Mouse (Mus musculus): Measurements from ENCODE around the gene Sbk2. TPM values are rescaled to one million over a fixed set of nuclear protein-coding genes. Genes with fewer than 3 reads are reported as not detected.

Gene Sbk2
- polyA plus RNA-seq, 1 experiment from 2014 or later, result 0.73 TPM

- WGBS, result 5% methylated on average over 19 of the region's 19 CpGs
- no peak for ATAC-seq (ENCODE audit: insufficient number of reproducible peaks, low FRiP score, low TSS enrichment, low read depth)
These were observed 64.3 kb downstream of the Sbk2 start for GRCm38 (mm10) chr7:4899649-4900522.

DNA sequence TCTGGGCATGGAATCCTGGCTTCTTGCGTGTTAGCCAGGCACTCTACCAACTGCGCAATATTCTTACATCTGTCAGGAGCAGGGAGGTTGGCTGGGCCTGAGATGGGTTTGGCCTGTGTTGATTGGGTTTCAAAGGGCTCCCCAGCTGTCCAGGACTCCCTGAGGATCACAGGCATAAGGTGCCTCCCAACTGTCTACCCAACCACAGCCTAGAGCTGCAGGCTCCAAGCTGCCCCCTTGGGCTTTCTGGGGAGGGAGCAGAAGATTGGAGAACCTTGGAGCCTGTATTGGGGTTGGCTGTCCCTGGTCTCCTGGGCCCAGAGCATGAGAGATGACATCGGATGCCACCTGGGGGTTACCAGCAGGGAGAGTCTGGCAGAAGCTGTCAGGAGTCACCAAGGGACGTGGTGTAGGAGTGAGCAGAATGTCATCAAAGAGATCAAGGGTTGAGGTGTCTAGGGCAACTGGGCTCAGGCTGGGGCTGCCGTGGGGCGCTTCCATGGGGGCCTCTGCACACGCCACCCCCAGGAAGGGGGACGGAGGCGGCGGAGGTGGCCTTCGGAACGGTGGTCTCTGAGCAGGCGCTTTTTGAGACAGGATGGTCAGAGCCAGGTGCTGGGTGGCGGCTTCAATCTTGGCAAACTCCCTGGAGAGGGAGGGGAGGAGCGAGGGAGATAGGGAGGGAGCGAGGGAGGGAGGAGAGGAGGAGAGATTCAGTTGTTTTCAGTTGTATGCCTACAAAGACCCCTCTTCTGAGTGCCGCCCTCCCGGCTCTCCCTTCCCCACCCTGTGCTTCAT is 65.2 kb downstream of the Sbk2 start:
- ATAC-seq (ENCODE audit: insufficient number of reproducible peaks, low FRiP score, low TSS enrichment, low read depth), result no peak
- H3K4me2 ChIP-seq, result peak overlapping the region; percentile 40
- 16% methylated on average over 18 of the region's 18 CpGs for WGBS
- peaks cover 21% of the 10 kb centered on the region; the same call in 1 of the 2 replicates for H3K27me3 ChIP-seq
- peaks cover 17% of the 10 kb centered on the region for H3K4me1 ChIP-seq
- no peak overlapping the region for H3K9ac ChIP-seq
- no peaks in the 10 kb centered on the region; the same call in 1 of the 2 replicates for H3K36me3 ChIP-seq
- H3K27ac ChIP-seq, result no peak overlapping the region
- no peaks in the 10 kb centered on the region for H3K9me3 ChIP-seq
- peak overlapping the region; percentile 26 for H3K4me3 ChIP-seq

More at GRCm38 (mm10) chr7:4899649-4900522, 64.3 kb downstream of the Sbk2 start:
- Histone ChIP-seq H3K4me2 (peak overlapping the region; percentile 40), H3K27me3 (peaks cover 21% of the 10 kb centered on the region; the same call in 1 of the 2 replicates), H3K9me3 (no peaks in the 10 kb centered on the region), H3K4me3 (peak overlapping the region; percentile 26), H3K36me3 (no peaks in the 10 kb centered on the region), H3K9ac (no peak overlapping the region), H3K4me1 (peaks cover 17% of the 10 kb centered on the region), H3K27ac (no peak overlapping the region)

- 55% methylated on average over 11 of the region's 11 CpGs for WGBS
- no peak for ATAC-seq (ENCODE audit: insufficient number of reproducible peaks, low FRiP score, low TSS enrichment, low read depth)
- Histone ChIP-seq H3K36me3 (no peaks in the 10 kb centered on the region; the same call in 1 of the 2 replicates), H3K4me3 (no peak overlapping the region), H3K9me3 (no peaks in the 10 kb centered on the region), H3K9ac (no peak overlapping the region), H3K4me1 (peaks cover 13% of the 10 kb centered on the region), H3K27ac (no peak overlapping the region), H3K4me2 (no peak overlapping the region), H3K27me3 (peaks cover 13% of the 10 kb centered on the region; the same call in 1 of the 2 replicates)
These were observed 69.0 kb downstream of the Sbk2 start for GRCm38 (mm10) chr7:4895186-4895585.

Other genes with a start within 250 kb of the Sbk2 start
- 0.22 and 0.29 TPM in 2 replicates for gene Tmem150b, start 239.2 kb downstream of the Sbk2 start, polyA plus RNA-seq (2015; fragmentation: Nextera tagmentation; extraction: Ambion mirVana)
- 46.2 and 50.0 TPM in 2 replicates for gene Kmt5c, start 224.3 kb downstream of the Sbk2 start, polyA plus RNA-seq (2015; fragmentation: Nextera tagmentation; extraction: Ambion mirVana)
- 44.4 and 51.0 TPM in 2 replicates for gene Cox6b2, start 211.3 kb downstream of the Sbk2 start, polyA plus RNA-seq (2015; fragmentation: Nextera tagmentation; extraction: Ambion mirVana)
- not detected in 2 replicates for gene Fam71e2, start 193.1 kb downstream of the Sbk2 start, polyA plus RNA-seq (2015; fragmentation: Nextera tagmentation; extraction: Ambion mirVana)
- 0.49 and 0.63 TPM in 2 replicates for gene Il11, start 181.5 kb downstream of the Sbk2 start, polyA plus RNA-seq (2015; fragmentation: Nextera tagmentation; extraction: Ambion mirVana)
- gene Tmem190, start 181.5 kb downstream of the Sbk2 start, polyA plus RNA-seq (2015; fragmentation: Nextera tagmentation; extraction: Ambion mirVana), result 0.38 and 0.68 TPM in 2 replicates
- gene Tmem238, start 174.8 kb downstream of the Sbk2 start, polyA plus RNA-seq (2015; fragmentation: Nextera tagmentation; extraction: Ambion mirVana), result 14.1 and 15.7 TPM in 2 replicates
- gene Rpl28, start 171.5 kb downstream of the Sbk2 start, polyA plus RNA-seq (2015; fragmentation: Nextera tagmentation; extraction: Ambion mirVana), result 298 and 362 TPM in 2 replicates
- 270 and 282 TPM in 2 replicates for gene Ube2s, start 151.8 kb downstream of the Sbk2 start, polyA plus RNA-seq (2015; fragmentation: Nextera tagmentation; extraction: Ambion mirVana)
- 0.32 and 0.46 TPM in 2 replicates for gene Shisa7, start 119.7 kb downstream of the Sbk2 start, polyA plus RNA-seq (2015; fragmentation: Nextera tagmentation; extraction: Ambion mirVana)
- 12.7 and 12.9 TPM in 2 replicates for gene Isoc2b, start 94.1 kb downstream of the Sbk2 start, polyA plus RNA-seq (2015; fragmentation: Nextera tagmentation; extraction: Ambion mirVana)
- 0.86 and 1.0 TPM in 2 replicates for gene Isoc2a, start 87.3 kb downstream of the Sbk2 start, polyA plus RNA-seq (2015; fragmentation: Nextera tagmentation; extraction: Ambion mirVana)
- 0.17 TPM in 1 of 2 replicates, not detected in the other for gene Gm36210, start 57.9 kb downstream of the Sbk2 start, polyA plus RNA-seq (2015; fragmentation: Nextera tagmentation; extraction: Ambion mirVana)
- gene Zfp628, start 49.2 kb downstream of the Sbk2 start, polyA plus RNA-seq (2015; fragmentation: Nextera tagmentation; extraction: Ambion mirVana), result 3.4 TPM in 2 replicates
- 2.5 and 3.7 TPM in 2 replicates for gene Nat14, start 42.4 kb downstream of the Sbk2 start, polyA plus RNA-seq (2015; fragmentation: Nextera tagmentation; extraction: Ambion mirVana)
- gene Ssc5d, start 38.6 kb downstream of the Sbk2 start, polyA plus RNA-seq (2015; fragmentation: Nextera tagmentation; extraction: Ambion mirVana), result 15.6 and 21.9 TPM in 2 replicates
- not detected in 2 replicates for gene Sbk3, start 6.8 kb upstream of the Sbk2 start, polyA plus RNA-seq (2015; fragmentation: Nextera tagmentation; extraction: Ambion mirVana)
- gene Zfp579, start 31.8 kb upstream of the Sbk2 start, polyA plus RNA-seq (2015; fragmentation: Nextera tagmentation; extraction: Ambion mirVana), result 25.4 and 29.1 TPM in 2 replicates
- 14.5 and 15.0 TPM in 2 replicates for gene Zfp524, start 50.0 kb upstream of the Sbk2 start, polyA plus RNA-seq (2015; fragmentation: Nextera tagmentation; extraction: Ambion mirVana)
- gene Fiz1, start 50.3 kb upstream of the Sbk2 start, polyA plus RNA-seq (2015; fragmentation: Nextera tagmentation; extraction: Ambion mirVana), result 37.7 and 38.6 TPM in 2 replicates
- 1.7 TPM in 1 of 2 replicates, not detected in the other for gene Gm44973, start 51.1 kb upstream of the Sbk2 start, polyA plus RNA-seq (2015; fragmentation: Nextera tagmentation; extraction: Ambion mirVana)
- 4.9 and 6.3 TPM in 2 replicates for gene Zfp865, start 56.0 kb upstream of the Sbk2 start, polyA plus RNA-seq (2015; fragmentation: Nextera tagmentation; extraction: Ambion mirVana)
- gene Ccdc106, start 56.1 kb upstream of the Sbk2 start, polyA plus RNA-seq (2015; fragmentation: Nextera tagmentation; extraction: Ambion mirVana), result 31.0 and 37.3 TPM in 2 replicates
- gene 4632433K11Rik, start 69.7 kb upstream of the Sbk2 start, polyA plus RNA-seq (2015; fragmentation: Nextera tagmentation; extraction: Ambion mirVana), result not detected in 2 replicates
- gene Zfp784, start 74.0 kb upstream of the Sbk2 start, polyA plus RNA-seq (2015; fragmentation: Nextera tagmentation; extraction: Ambion mirVana), result 5.9 and 7.1 TPM in 2 replicates
- gene Zfp580, start 87.1 kb upstream of the Sbk2 start, polyA plus RNA-seq (2015; fragmentation: Nextera tagmentation; extraction: Ambion mirVana), result 32.0 and 33.8 TPM in 2 replicates
- 103 and 117 TPM in 2 replicates for gene U2af2, start 97.7 kb upstream of the Sbk2 start, polyA plus RNA-seq (2015; fragmentation: Nextera tagmentation; extraction: Ambion mirVana)
- 59.8 and 63.0 TPM in 2 replicates for gene Epn1, start 115.8 kb upstream of the Sbk2 start, polyA plus RNA-seq (2015; fragmentation: Nextera tagmentation; extraction: Ambion mirVana)
- not detected in 2 replicates for gene Rfpl4, start 152.5 kb upstream of the Sbk2 start, polyA plus RNA-seq (2015; fragmentation: Nextera tagmentation; extraction: Ambion mirVana)
- gene Rasl2-9, start 161.5 kb upstream of the Sbk2 start, polyA plus RNA-seq (2015; fragmentation: Nextera tagmentation; extraction: Ambion mirVana), result 0.59 and 0.63 TPM in 2 replicates
- gene Vmn1r55, start 185.3 kb upstream of the Sbk2 start, polyA plus RNA-seq (2015; fragmentation: Nextera tagmentation; extraction: Ambion mirVana), result not detected in 2 replicates
- gene Vmn1r56, start 232.3 kb upstream of the Sbk2 start, polyA plus RNA-seq (2015; fragmentation: Nextera tagmentation; extraction: Ambion mirVana), result not detected in 2 replicates

All from limb, embryonic 15.5 days (tissue).